Mouse (Mus musculus) thymus, adult 2 months (tissue): ENCODE results near the gene Ndufb5. TPM values are rescaled to one million over a fixed set of nuclear protein-coding genes. Genes with fewer than 3 reads are reported as not detected.
"Not testable (repeated sequence)": the region's sequence is repeated elsewhere in the genome, so short reads cannot be mapped to it uniquely, and the experiment has no call there.

ENCODE experiments used
- DNase-seq: peaks from one replicate; pipeline ENCODE4 v3.0.0; 2021
- H3K27ac ChIP-seq: fragments of 200-500 bp; 2 replicates; pipeline ENCODE4 v1.5.1; 2012; ENCODE audit warnings: low read length, control low read depth; ENCODE audit not compliant: control insufficient read depth, insufficient read depth
- H3K27me3 ChIP-seq: fragments of 200-500 bp; 2 replicates; pipeline ENCODE4 v1.6.1; 2012; ENCODE audit warnings: mild to moderate bottlenecking, low read length, moderate library complexity, mixed read lengths; ENCODE audit not compliant: control insufficient read depth, insufficient read depth
- H3K36me3 ChIP-seq: fragments of 200-500 bp; 2 replicates; pipeline ENCODE4 v1.6.1; 2012; ENCODE audit warnings: mild to moderate bottlenecking, low read length, moderate library complexity; ENCODE audit not compliant: control insufficient read depth, insufficient read depth
- H3K4me1 ChIP-seq: fragments of 200-500 bp; replicated peaks from 2 replicates; pipeline ENCODE4 v1.6.1; 2012; ENCODE audit warnings: low read length; ENCODE audit not compliant: control insufficient read depth, insufficient read depth
- H3K4me3 ChIP-seq: fragments of 200-500 bp; 2 replicates; pipeline ENCODE4 v1.5.1; 2012; ENCODE audit warnings: mild to moderate bottlenecking, low read length, control low read depth, moderate library complexity; ENCODE audit not compliant: control insufficient read depth, insufficient read depth
- CTCF ChIP-seq: fragments of 200-500 bp; IDR thresholded peaks from 2 replicates; pipeline ENCODE4 v1.5.1; 2012; ENCODE audit warnings: mild to moderate bottlenecking, control low read depth, low read length, moderate library complexity, borderline replicate concordance; ENCODE audit not compliant: control insufficient read depth, poor library complexity, insufficient read depth; ENCODE audit errors: extremely low read depth
- POLR2A ChIP-seq: fragments of 200-500 bp; IDR thresholded peaks from 2 replicates; pipeline ENCODE4 v1.6.1; 2012; ENCODE audit warnings: mild to moderate bottlenecking, low read length, control low read depth, moderate library complexity; ENCODE audit not compliant: control insufficient read depth, poor library complexity, insufficient read depth; ENCODE audit errors: extremely low read depth
- WGBS: fragments of 180-500 bp; shearing (Covaris S2); methylation state at CpG from one replicate; pipeline ENCODE4 v1.1.7; 2018; 5-methylcytosine and 5-hydroxymethylcytosine counted together
- polyA plus RNA-seq: library from polyadenylated mRNA; depleted of rRNA; stranded (reverse); fragments of >200 nt; gene quantifications from 2 replicates; pipeline ENCODE4 v1.2.3, GENCODE M21; 2012

Ndufb5 gene
- polyA plus RNA-seq, 1 experiment, result 220 TPM

DNA sequence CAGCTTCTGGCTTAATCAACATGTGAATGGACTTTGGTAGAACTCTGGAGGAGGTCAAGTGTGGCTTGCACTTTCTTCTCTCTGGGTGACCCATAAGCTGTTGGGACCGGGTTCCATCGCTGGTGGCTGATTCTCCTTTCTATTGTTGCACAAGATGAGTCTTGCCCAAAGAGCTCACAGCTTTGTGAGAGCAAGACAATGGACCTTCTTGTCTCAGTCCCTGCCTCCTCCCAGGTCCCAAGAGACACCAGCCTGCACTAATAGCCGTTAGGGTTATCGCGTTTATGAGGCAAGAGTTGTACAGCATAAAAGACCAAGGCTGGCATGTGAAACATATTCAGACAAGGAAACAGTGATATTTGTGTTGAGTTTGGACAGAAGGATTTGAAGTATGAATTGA, 42.6 kb upstream of the Ndufb5 start:
- Histone ChIP-seq H3K27ac (no peak overlapping the region), H3K4me1 (no peaks in the 10 kb centered on the region), H3K27me3 (no peaks in the 10 kb centered on the region), H3K4me3 (no peak overlapping the region), H3K36me3 (no peaks in the 10 kb centered on the region)
- TF ChIP-seq POLR2A (no peak), CTCF (no peak)
- no peak for DNase-seq
- 89% methylated on average over 5 of the region's 5 CpGs for WGBS

DNA sequence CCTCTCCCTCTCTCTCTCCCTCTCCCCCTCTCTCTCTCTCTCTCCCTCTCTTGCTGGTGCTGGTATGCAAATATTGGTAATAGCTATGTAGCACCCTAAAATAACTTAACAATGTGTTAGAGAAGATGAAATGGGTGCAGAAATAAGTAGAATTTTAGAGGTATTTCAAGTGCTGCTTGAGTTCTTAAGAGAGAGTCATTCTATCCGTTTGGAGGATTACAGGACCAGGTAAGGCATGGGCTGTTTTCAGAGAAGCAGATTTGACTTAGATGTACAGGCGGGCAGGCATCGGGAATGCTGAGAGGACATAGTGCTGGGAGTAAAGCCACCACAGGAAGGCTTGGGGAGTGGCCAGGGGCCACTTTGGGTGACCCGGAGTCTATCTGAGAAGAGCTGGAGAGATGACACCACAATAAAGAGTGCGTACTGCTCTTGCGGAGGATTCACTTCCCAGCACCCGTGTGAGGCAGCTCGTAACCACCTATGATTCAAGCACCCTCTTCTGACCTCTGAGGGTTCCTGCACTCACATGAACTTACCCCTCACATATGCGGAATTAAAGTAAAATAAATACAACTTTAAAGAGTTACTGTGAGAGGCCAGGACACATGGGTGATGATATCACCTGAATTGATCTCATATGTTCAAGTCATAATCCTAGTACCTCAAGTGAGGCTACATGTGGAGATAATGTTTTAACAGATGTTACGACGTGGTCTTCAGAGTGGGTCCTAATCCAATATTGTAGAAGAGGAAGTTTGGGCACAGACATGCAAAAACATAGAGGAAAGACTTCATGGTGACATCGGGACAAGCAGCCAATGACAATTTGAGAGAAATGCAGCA, 41.8 kb upstream of the Ndufb5 start:
- WGBS, result 53% methylated on average over 12 of the region's 12 CpGs
- TF ChIP-seq POLR2A (no peak), CTCF (no peak)
- H3K4me1 ChIP-seq, result no peaks in the 10 kb centered on the region

DNA sequence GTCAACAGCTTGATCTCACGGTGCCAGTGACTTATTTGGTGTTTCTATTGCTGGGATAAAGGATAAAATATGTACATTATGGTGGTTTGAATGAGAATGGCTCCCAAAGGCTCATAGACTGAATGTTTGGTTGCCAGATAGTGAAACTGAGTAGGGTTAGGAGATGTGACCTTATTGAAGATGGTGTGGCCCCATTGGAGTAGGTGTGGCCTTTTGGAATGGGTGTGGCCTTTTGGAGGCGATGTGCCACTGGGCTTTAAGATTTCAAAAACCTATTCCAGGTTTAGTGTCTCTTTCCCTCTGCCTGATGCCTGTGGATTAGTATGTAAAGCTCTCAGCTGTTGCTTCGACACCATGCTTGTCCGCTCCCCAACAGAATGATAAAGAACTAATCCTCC, 41.2 kb upstream of the Ndufb5 start:
- H3K4me3 ChIP-seq, result no peak overlapping the region

More for the DNA sequence above, 41.8 kb upstream of the Ndufb5 start:
- no peak overlapping the region for H3K27ac ChIP-seq
- H3K27me3 ChIP-seq, result no peaks in the 10 kb centered on the region
- no peak overlapping the region for H3K4me3 ChIP-seq
- no peaks in the 10 kb centered on the region for H3K36me3 ChIP-seq
- DNase-seq, result no peak

DNA sequence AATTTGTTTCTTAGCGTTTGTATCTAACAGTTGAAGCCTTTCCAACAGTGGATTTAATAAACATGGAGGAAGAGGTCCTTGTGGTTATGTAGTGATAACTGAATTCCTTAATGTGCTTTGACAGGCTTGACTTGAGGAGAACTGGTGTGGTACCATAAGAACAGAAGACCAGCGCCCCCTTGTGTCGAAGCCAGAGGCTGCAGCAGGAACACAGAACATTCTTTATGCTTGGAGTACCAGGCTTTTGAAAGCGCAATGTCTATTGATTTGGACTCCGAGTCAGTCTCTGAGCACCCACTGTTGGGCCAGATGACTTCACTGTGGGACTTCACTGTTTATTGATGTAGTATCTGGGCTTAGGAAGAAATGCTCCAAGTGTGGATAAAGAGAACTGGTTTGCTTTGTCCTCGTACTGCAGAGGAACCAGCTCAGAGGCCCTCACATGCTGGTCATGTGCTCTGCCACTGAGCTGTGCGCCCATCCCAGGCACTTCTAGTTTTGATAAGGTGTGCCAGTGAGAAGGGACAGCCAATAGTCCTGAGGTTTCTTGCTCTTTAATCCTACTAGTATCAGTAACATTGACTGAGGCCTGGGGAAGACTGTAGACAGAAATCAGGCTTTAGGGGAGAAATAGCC, 38.4 kb upstream of the Ndufb5 start:
- Histone ChIP-seq H3K27me3 (no peaks in the 10 kb centered on the region), H3K36me3 (no peaks in the 10 kb centered on the region), H3K27ac (no peak overlapping the region), H3K4me1 (no peaks in the 10 kb centered on the region), H3K4me3 (no peak overlapping the region)
- no peak for TF ChIP-seq POLR2A
- no peak for TF ChIP-seq CTCF
- peak; percentile 85 for DNase-seq
- WGBS, result 43% methylated on average over 7 of the region's 7 CpGs

More for the DNA sequence above, 41.2 kb upstream of the Ndufb5 start:
- H3K4me1 ChIP-seq, result no peaks in the 10 kb centered on the region
- DNase-seq, result no peak
- 89% methylated on average over 4 of the region's 4 CpGs for WGBS
- H3K36me3 ChIP-seq, result no peaks in the 10 kb centered on the region
- no peak overlapping the region for H3K27ac ChIP-seq
- no peak for TF ChIP-seq CTCF
- no peak for TF ChIP-seq POLR2A
- H3K27me3 ChIP-seq, result no peaks in the 10 kb centered on the region

DNA sequence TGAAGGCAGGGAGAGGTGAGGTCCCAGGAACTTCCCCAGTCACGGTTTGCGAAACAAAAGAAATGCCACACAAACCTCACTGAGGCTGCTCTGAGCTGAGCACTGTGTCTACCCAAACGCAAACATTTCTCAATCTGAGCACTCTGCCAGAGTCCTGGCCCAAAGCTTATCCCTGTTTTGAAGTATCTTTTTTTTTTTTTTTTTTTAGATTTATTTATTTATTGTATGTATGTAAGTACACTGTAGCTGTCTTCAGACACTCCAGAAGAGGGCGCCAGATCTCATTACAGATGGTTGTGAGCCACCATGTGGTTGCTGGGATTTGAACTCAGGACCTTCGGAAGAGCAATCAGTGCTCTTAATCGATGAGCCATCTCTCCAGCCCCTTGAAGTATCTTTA, 32.8 kb upstream of the Ndufb5 start:
- WGBS, result 94% methylated on average over 6 of the region's 6 CpGs
- not testable (repeated sequence) for H3K27me3 ChIP-seq, H3K4me1 ChIP-seq, H3K27ac ChIP-seq, H3K4me3 ChIP-seq, H3K36me3 ChIP-seq, DNase-seq

DNA sequence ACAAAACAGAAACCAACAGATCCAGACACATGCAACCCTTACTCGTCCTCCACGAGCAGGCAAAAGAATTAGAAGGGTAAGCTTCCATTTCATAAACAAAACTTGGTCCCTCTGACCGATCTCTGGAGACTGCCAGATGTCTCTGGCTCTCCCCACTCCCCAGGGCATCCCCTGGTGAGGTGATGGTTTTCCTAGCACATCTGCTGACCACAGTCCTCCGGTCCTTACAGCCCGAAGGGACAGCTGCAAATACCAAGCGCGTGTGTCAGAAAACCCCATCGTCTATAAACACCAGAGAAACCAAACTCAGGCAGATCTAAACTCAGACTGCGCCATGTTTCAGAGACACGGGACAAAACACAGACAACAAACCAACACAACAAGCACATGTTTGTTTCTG, 32.2 kb upstream of the Ndufb5 start:
- not testable (repeated sequence) for H3K4me1 ChIP-seq, H3K36me3 ChIP-seq, H3K27me3 ChIP-seq, DNase-seq, H3K4me3 ChIP-seq, H3K27ac ChIP-seq
- 97% methylated on average over 10 of the region's 10 CpGs for WGBS

DNA sequence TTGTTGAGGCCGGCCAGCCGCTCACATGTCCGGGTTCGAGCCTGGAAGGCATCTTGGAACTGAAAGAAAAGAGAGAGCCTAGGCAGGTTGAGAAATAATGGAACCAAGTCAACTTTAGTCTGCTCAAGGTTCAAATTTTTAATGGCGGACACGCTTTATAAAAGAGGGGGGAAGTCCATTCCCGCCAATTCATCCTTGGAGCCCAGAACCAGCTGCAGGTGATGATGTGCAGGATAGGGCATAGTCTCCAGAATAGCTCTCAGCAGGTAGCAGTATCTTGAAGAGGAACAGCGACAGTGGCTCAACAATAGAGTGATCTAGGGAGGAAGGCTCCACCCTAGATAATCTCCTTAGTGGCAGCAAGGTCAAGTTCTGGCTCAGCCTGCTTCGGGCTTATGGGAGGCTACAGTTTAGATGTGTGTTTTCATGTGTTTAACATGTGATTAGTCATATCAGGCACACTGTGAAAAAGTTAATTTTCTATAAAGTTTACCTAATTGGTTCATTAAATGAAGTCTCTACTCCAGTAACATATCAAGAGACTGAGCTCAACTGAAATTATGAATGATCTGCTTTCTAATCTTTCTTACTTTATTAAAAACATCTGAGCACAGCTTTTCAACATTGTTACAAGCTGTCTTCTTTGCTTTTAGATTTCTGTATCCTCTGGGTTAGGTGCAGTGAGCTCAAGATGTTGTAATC, 31.0 kb upstream of the Ndufb5 start, which contains the start of gene Actl6a:
TSS of gene Actl6a (plus strand) at position 652 of the 702 bp plus-strand sequence.
- H3K36me3 ChIP-seq, H3K4me1 ChIP-seq, H3K27ac ChIP-seq, DNase-seq, H3K4me3 ChIP-seq, H3K27me3 ChIP-seq: not testable (repeated sequence)
- 93% methylated on average over 9 of the region's 9 CpGs for WGBS
